Mouse (Mus musculus) lung, postnatal 0 days (tissue): ENCODE data around the gene Thtpa.

Experiments used
- CTCF ChIP-seq: IDR thresholded peaks from 2 replicates; pipeline ENCODE4 v1.5.1; 2016; ENCODE audit warnings: antibody characterized with exemption, mild to moderate bottlenecking
- EP300 ChIP-seq: IDR thresholded peaks from 2 replicates; pipeline ENCODE4 v1.6.1; 2016; ENCODE audit warnings: antibody characterized with exemption, mild to moderate bottlenecking, control low read depth

DNA sequence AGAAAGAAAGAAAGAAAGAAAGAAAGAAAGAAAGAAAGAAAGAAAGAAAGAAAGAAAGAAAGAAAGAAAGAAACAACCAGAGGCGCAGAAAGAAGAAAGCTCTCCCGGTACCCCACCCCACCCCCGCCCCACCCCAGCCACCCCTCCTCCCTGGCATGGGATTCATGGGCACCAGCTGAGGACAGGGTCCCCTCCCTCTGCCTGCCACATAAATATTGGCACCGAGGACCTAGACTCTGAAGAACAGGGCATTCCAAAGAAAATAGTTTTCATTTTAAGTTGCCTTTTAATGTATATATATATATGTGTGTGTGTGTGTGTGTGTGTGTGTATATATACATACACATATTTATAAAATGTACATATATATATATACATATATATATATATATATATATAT, 41.5 kb upstream of the Thtpa start:
- no peak for TF ChIP-seq CTCF
- TF ChIP-seq EP300: no peak
